Mouse (Mus musculus) thymus, adult 2 months (tissue): ENCODE data around the gene Leng1.

Experiments
- CTCF ChIP-seq: fragments of 200-500 bp; IDR thresholded peaks from 2 replicates; pipeline ENCODE4 v1.5.1; 2012; ENCODE audit warnings: mild to moderate bottlenecking, control low read depth, low read length, moderate library complexity, borderline replicate concordance; ENCODE audit not compliant: control insufficient read depth, poor library complexity, insufficient read depth; ENCODE audit errors: extremely low read depth
- POLR2A ChIP-seq: fragments of 200-500 bp; IDR thresholded peaks from 2 replicates; pipeline ENCODE4 v1.6.1; 2012; ENCODE audit warnings: mild to moderate bottlenecking, low read length, control low read depth, moderate library complexity; ENCODE audit not compliant: control insufficient read depth, poor library complexity, insufficient read depth; ENCODE audit errors: extremely low read depth

DNA sequence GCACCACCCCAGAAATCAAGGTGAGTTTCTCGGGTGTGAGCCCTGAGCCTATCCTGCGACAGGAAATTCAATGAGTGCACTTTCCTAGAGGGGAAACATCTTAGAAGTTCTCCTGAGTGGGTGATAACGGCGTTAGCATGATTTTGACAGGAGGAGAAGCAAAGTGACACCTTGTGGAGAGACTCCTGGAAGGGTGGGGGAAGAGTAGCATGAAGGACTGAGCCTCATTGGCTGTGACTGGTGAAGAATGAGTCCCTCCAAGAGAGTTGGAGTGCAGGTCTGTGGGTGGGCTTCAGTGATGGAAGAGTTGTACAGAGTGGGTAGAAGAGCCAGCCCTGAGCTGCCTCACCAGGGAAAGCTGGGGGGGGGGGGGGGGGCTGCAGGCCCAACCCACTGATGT is 8.7 kb downstream of the Leng1 start:
- TF ChIP-seq CTCF (no peak), POLR2A (no peak)
